ENCODE assay signal across 14 mouse cellular contexts in genomic region chr9:40708448-40709140, GRCm38 (mm10). TPM values are rescaled to one million over a fixed set of nuclear protein-coding genes. Genes with fewer than 3 reads are reported as not detected.
A peak's percentile ranks its signal among the peaks of the same experiment; 100 is the strongest.
DNase-seq lines count a peak whose midpoint lies in the region; TF ChIP-seq lines count a peak whose summit lies in the region.
"Had no signal": no experiment of that assay in that cellular context is flagged by ENCODE, and none has a peak within 500 bp of the region (broad histone marks: within the 10 kb centered on the region; RNA-seq: fewer than 3 reads in every experiment).

No protein-coding gene starts in this region.

- no peaks in the 10 kb centered on the region for H3K27me3 ChIP-seq in midbrain, embryonic 10.5 days (ENCODE audit: low read depth, poor library complexity, severe bottlenecking)

- H3K36me3 ChIP-seq in midbrain, embryonic 10.5 days, result no peaks in the 10 kb centered on the region

- H3K4me1 ChIP-seq in midbrain, embryonic 10.5 days, result peaks cover 57% of the 10 kb centered on the region

- no peak overlapping the region for H3K27ac ChIP-seq in gastrocnemius, adult 2 months
- peak overlapping the region; percentile 74 for H3K27ac ChIP-seq in midbrain, embryonic 10.5 days (replicated peaks)

- 52% methylated on average over 12 of the region's 12 CpGs for WGBS in midbrain, embryonic 10.5 days

- peak; percentile 33 for DNase-seq in gastrocnemius, adult 2 months
- no peak for DNase-seq in gastrocnemius, postnatal 25 days
- peak; percentile 29 for DNase-seq in right cerebral cortex, postnatal 4 days
- no peak for DNase-seq in right cerebral cortex, adult 2 months (ENCODE audit: low spot score in 2 of 2)
- DNase-seq in midbrain, embryonic 10.5 days (ENCODE audit: low spot score), result no peak
- no peak for DNase-seq in thymus, postnatal 10 days (ENCODE audit: low spot score in 2 of 2)
- no peak for DNase-seq in yolk sac, embryonic 10.5 days (ENCODE audit: low spot score)
- no peak for DNase-seq in adrenal gland, adult 8-10 months
- DNase-seq: liver; thymus, adult 18-20 months had no signal

- TF ChIP-seq CTCF in gastrocnemius, adult 2 months (IDR thresholded peaks at IDR 0.05), result no peak

- no peaks in the 10 kb centered on the region for H3K9me3 ChIP-seq in midbrain, embryonic 10.5 days (replicated peaks)

- no peak overlapping the region for H3K4me3 ChIP-seq in gastrocnemius, adult 2 months
- H3K4me3 ChIP-seq in midbrain, embryonic 10.5 days, result no peak overlapping the region
- H3K4me3 ChIP-seq: erythroblast, embryonic 14.5 days had no signal

- intact Hi-C loops in gastrocnemius, adult 2 months (cut with DNase I), result no loop called here

RNA-seq across cellular contexts. Expression of gene Clmp, which starts 22.8 kb away (rescaled TPM):
- total RNA-seq in gastrocnemius, adult 2 months (2021), result 1 to 10 TPM; 3.7 to 5.2 TPM
- total RNA-seq in gastrocnemius, postnatal 25 days (2021), result 1 to 10 TPM; 5.3 to 6.6 TPM
- 14.7 and 21.0 TPM in 2 replicates for polyA plus RNA-seq in midbrain, embryonic 10.5 days (2016; fragmentation: Nextera tagmentation; extraction: Ambion mirVana)
- total RNA-seq in adrenal gland, adult 8-10 months (2022), result 10 to 100 TPM in 1 of 4 experiments, 1 to 10 TPM in 3; 3.5 to 10.5 (median 5.9) TPM
- polyA plus RNA-seq: erythroblast, embryonic 14.5 days had no signal

RNA-seq across cellular contexts. Expression of gene Gm21915, which starts 38.2 kb away (rescaled TPM):
- total RNA-seq in gastrocnemius, adult 2 months (2021), result not detected
- not detected for total RNA-seq in gastrocnemius, postnatal 25 days (2021)
- polyA plus RNA-seq in midbrain, embryonic 10.5 days (2016; fragmentation: Nextera tagmentation; extraction: Ambion mirVana), result not detected in 2 replicates
- not detected for total RNA-seq in adrenal gland, adult 8-10 months (2022)
- polyA plus RNA-seq: C2C12; erythroblast, embryonic 14.5 days; heart, embryonic 14.5 days; macrophage had no signal

Comparison
In these comparisons a context has a peak if more than half of its experiments do, and no peak if none do; other contexts are left out.
1. DNase-seq: peak in gastrocnemius, adult 2 months (single experiment) and right cerebral cortex, postnatal 4 days (single experiment); none in gastrocnemius, postnatal 25 days (single experiment), right cerebral cortex, adult 2 months (0 of 2), midbrain, embryonic 10.5 days (single experiment), thymus, postnatal 10 days (0 of 2), yolk sac, embryonic 10.5 days (single experiment) and adrenal gland, adult 8-10 months (single experiment).